Mouse (Mus musculus): ENCODE data around the gene Plekha7. TPM values are rescaled to one million over a fixed set of nuclear protein-coding genes. Genes with fewer than 3 reads are reported as not detected.

Plekha7 gene
- polyA plus RNA-seq, 1 experiment from 2014 or later = 0.23 TPM

DNA sequence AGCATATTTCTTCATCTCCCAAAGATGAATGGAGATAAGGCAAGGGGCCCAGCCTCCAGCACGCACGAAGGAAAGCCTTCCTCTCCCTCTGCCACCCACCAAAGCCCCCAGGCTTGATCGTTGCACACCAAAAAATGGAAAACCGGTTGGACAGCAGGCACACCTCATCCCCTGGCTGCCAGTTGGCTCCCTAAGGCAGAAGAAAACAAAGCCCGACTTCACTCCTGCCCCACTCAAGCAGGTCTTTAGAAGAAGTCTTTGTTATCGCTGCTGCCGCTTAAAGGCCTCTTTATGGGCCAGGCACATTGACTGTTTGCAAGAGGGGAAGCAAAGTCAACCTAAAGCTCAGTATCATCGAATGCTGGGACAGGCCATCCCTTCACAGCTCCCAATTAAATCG lies 29.9 kb downstream of the Plekha7 start:
- no peaks in the 10 kb centered on the region for H3K36me3 ChIP-seq (ENCODE audit: inconsistent target)
- 90% methylated on average over 9 of the region's 9 CpGs for WGBS (ENCODE audit: missing documents)
- no peak overlapping the region for H3K4me3 ChIP-seq (ENCODE audit: inconsistent target)
- no peak overlapping the region for H3K27ac ChIP-seq
- H3K79me2 ChIP-seq (ENCODE audit: inconsistent target) = no peaks in the 10 kb centered on the region

- no peaks in the 10 kb centered on the region for H3K36me3 ChIP-seq (ENCODE audit: inconsistent target)
- no peak overlapping the region for H3K27ac ChIP-seq
- H3K4me3 ChIP-seq (ENCODE audit: inconsistent target) = no peak overlapping the region
- no peaks in the 10 kb centered on the region for H3K79me2 ChIP-seq (ENCODE audit: inconsistent target)
These were observed 31.9 kb downstream of the Plekha7 start for GRCm38 (mm10) chr7:116276315-116276714.

DNA sequence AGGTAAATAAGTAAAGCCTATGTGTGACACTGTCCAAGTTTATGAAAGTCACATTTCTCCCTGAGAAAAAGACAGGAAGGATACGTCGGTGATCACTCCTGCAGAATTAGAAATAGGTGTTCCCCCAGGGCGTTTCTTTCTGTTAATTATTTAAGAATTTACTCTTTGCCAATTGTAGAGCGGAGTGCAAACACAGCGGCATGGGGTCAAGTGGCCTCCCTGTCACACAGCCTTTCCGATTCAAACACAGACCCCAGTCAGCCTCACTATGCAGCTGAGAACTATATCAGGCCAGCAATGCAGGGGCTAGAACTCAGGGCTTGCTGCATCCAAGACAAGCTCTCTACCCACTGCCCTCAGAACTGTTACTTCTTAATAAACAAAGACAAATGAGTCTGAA lies 35.1 kb downstream of the Plekha7 start:
- no peak overlapping the region for H3K4me3 ChIP-seq (ENCODE audit: inconsistent target)
- no peaks in the 10 kb centered on the region for H3K36me3 ChIP-seq (ENCODE audit: inconsistent target)
- no peaks in the 10 kb centered on the region for H3K79me2 ChIP-seq (ENCODE audit: inconsistent target)
- H3K27ac ChIP-seq = no peak overlapping the region
- WGBS (ENCODE audit: missing documents) = 88% methylated on average over 6 of the region's 6 CpGs

DNA sequence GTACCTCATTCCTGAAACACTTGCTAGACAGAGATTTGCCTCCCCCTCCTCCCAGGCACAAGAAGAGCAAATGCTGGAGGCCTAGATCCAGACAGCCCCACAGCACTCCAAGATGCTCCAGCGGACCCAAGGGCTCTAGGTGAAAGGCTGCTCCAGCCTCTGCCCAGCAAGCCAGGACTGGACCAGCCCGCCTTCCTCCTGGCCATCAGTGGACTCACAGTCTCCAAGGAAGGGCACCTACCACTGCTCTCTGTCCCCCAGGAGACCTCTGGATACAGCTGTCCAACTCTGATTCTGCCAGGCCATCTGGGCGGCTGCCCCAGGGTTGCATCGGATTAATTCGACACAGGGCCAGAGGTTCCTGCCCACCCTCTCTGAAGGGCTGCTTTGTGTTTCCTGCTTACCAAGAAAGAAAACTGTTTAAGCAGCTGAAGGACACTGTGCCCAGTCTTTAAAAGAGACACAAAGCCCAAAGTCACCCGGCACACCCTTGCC lies 38.6 kb downstream of the Plekha7 start:
- WGBS (ENCODE audit: missing documents) = 95% methylated on average over 6 of the region's 6 CpGs
- H3K4me3 ChIP-seq (ENCODE audit: inconsistent target) = no peak overlapping the region
- no peak overlapping the region for H3K27ac ChIP-seq
- no peaks in the 10 kb centered on the region for H3K36me3 ChIP-seq (ENCODE audit: inconsistent target)
- no peaks in the 10 kb centered on the region for H3K79me2 ChIP-seq (ENCODE audit: inconsistent target)

- H3K36me3 ChIP-seq (ENCODE audit: inconsistent target) = no peaks in the 10 kb centered on the region
- no peak overlapping the region for H3K27ac ChIP-seq
- H3K79me2 ChIP-seq (ENCODE audit: inconsistent target) = no peaks in the 10 kb centered on the region
- no peak overlapping the region for H3K4me3 ChIP-seq (ENCODE audit: inconsistent target)
- WGBS (ENCODE audit: missing documents) = 85% methylated on average over 13 of the region's 13 CpGs
These were observed 39.9 kb downstream of the Plekha7 start for GRCm38 (mm10) chr7:116268113-116268926.

DNA sequence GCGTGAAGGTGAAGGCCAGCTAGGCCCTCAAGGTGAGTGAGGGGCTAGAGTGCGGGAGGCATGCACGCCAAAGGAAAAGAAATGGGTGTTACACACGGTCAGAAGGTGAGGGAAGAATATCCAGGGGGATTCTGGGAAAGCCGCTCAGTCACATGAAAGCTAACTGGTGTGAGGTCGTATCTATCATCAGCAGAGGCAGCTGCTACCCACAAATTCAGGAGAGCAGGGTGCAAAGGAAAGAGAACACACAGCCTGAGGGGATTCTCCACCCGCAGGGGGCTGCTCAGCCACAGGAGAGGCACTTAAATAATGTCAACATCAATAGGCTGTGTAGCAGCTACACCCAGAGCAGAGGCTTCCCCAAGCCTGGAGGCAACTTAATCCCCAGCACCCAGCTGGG lies 44.9 kb downstream of the Plekha7 start:
- WGBS (ENCODE audit: missing documents) = 83% methylated on average over 7 of the region's 7 CpGs
- H3K79me2 ChIP-seq (ENCODE audit: inconsistent target) = no peaks in the 10 kb centered on the region
- no peak overlapping the region for H3K27ac ChIP-seq
- no peak overlapping the region for H3K4me3 ChIP-seq (ENCODE audit: inconsistent target)
- no peaks in the 10 kb centered on the region for H3K36me3 ChIP-seq (ENCODE audit: inconsistent target)

- H3K36me3 ChIP-seq (ENCODE audit: inconsistent target) = no peaks in the 10 kb centered on the region
- no peak overlapping the region for H3K27ac ChIP-seq
- no peak overlapping the region for H3K4me3 ChIP-seq (ENCODE audit: inconsistent target)
- H3K79me2 ChIP-seq (ENCODE audit: inconsistent target) = no peaks in the 10 kb centered on the region
- 78% methylated on average over 2 of the region's 2 CpGs for WGBS (ENCODE audit: missing documents)
These were observed 45.7 kb downstream of the Plekha7 start for GRCm38 (mm10) chr7:116262508-116262907.

DNA sequence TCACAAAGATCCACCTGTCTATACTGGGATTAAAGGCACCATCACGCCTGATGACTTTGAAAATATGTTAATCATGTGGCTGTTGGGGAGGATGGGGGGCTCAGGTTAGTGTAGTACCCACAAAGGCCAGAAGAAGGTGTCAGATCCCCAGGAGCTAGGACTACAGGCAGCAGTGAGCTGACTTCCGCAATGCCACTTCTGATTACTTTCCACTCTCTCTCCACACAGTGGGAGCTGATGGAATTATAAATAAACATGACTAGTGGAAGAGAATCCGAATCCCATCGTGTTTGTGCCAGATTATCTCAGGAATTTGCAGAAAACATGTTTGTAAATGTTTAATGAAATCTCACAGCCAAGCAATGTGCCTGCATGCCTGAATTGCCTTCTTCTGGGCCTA lies 46.1 kb downstream of the Plekha7 start:
- Histone ChIP-seq H3K27ac (no peak overlapping the region), H3K36me3 (ENCODE audit: inconsistent target) (no peaks in the 10 kb centered on the region), H3K4me3 (ENCODE audit: inconsistent target) (no peak overlapping the region), H3K79me2 (ENCODE audit: inconsistent target) (no peaks in the 10 kb centered on the region)
- 59% methylated on average over 4 of the region's 4 CpGs for WGBS (ENCODE audit: missing documents)

GRCm38 (mm10) chr7:116260826-116261615 lies 47.2 kb downstream of the Plekha7 start:
- Histone ChIP-seq H3K79me2 (ENCODE audit: inconsistent target) (no peaks in the 10 kb centered on the region), H3K27ac (no peak overlapping the region), H3K4me3 (ENCODE audit: inconsistent target) (no peak overlapping the region), H3K36me3 (ENCODE audit: inconsistent target) (no peaks in the 10 kb centered on the region)
- WGBS (ENCODE audit: missing documents) = 86% methylated on average over 3 of the region's 4 CpGs

GRCm38 (mm10) chr7:116258464-116259185 lies 49.6 kb downstream of the Plekha7 start:
- Histone ChIP-seq H3K4me3 (ENCODE audit: inconsistent target) (no peak overlapping the region), H3K36me3 (ENCODE audit: inconsistent target) (no peaks in the 10 kb centered on the region), H3K79me2 (ENCODE audit: inconsistent target) (no peaks in the 10 kb centered on the region), H3K27ac (no peak overlapping the region)
- 91% methylated on average over 17 of the region's 17 CpGs for WGBS (ENCODE audit: missing documents)

- Histone ChIP-seq H3K27ac (no peak overlapping the region), H3K36me3 (ENCODE audit: inconsistent target) (no peaks in the 10 kb centered on the region), H3K79me2 (ENCODE audit: inconsistent target) (no peaks in the 10 kb centered on the region), H3K4me3 (ENCODE audit: inconsistent target) (no peak overlapping the region)
- 93% methylated on average over 8 of the region's 10 CpGs for WGBS (ENCODE audit: missing documents)
These were observed 50.2 kb downstream of the Plekha7 start for GRCm38 (mm10) chr7:116257953-116258352.

DNA sequence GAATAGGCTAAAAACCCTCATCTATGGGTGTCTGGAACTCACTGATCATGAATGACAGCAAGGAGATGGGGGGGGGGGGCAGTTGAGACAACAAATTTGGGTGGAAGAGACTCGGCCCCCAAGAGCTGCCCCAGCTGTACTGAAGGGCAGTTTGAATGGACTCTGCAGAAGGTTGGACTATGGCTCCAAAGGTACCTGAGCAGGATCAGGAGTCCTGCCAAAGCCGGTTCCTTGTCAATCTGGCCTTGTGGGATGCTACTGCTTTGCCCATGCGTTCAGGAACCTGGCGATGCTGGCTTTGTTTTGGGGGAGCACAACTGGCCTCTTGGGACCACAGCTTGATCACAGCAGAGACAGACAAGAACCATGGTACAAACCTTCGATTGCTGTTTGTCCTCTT lies 52.5 kb downstream of the Plekha7 start:
- Histone ChIP-seq H3K4me3 (ENCODE audit: inconsistent target) (no peak overlapping the region), H3K36me3 (ENCODE audit: inconsistent target) (no peaks in the 10 kb centered on the region), H3K27ac (no peak overlapping the region), H3K79me2 (ENCODE audit: inconsistent target) (no peaks in the 10 kb centered on the region)
- WGBS (ENCODE audit: missing documents) = 81% methylated on average over 5 of the region's 5 CpGs

- H3K79me2 ChIP-seq (ENCODE audit: inconsistent target) = no peaks in the 10 kb centered on the region
- H3K36me3 ChIP-seq (ENCODE audit: inconsistent target) = no peaks in the 10 kb centered on the region
- H3K27ac ChIP-seq = no peak overlapping the region
- no peak overlapping the region for H3K4me3 ChIP-seq (ENCODE audit: inconsistent target)
- WGBS (ENCODE audit: missing documents) = 91% methylated on average over 5 of the region's 5 CpGs
These were observed 53.5 kb downstream of the Plekha7 start for GRCm38 (mm10) chr7:116254660-116255059.

DNA sequence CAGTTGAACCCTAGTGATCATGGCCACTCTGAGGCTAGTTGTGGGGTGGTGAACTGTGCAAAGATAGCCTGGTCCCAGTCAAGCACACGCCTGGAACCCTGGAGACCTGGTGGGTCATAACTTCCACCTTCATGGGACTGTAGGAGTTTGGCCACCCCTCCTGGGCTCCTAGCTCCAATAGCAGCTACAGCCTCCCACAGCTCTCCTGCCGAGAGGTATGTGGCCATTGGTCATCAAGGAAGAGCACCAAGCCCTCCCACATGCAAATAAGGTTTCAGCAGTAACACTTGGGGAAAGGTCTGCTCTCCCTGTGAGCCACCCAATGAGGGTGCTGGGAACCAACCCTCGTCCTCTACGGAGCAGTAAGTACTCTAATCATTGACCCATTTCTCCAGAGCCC lies 55.7 kb downstream of the Plekha7 start:
- H3K79me2 ChIP-seq (ENCODE audit: inconsistent target) = no peaks in the 10 kb centered on the region
- H3K36me3 ChIP-seq (ENCODE audit: inconsistent target) = no peaks in the 10 kb centered on the region
- WGBS (ENCODE audit: missing documents) = 87% methylated on average over 4 of the region's 4 CpGs
- no peak overlapping the region for H3K27ac ChIP-seq
- no peak overlapping the region for H3K4me3 ChIP-seq (ENCODE audit: inconsistent target)

GRCm38 (mm10) chr7:116251516-116251915 lies 56.7 kb downstream of the Plekha7 start:
- Histone ChIP-seq H3K36me3 (ENCODE audit: inconsistent target) (no peaks in the 10 kb centered on the region), H3K27ac (no peak overlapping the region), H3K4me3 (ENCODE audit: inconsistent target) (no peak overlapping the region), H3K79me2 (ENCODE audit: inconsistent target) (no peaks in the 10 kb centered on the region)
- WGBS (ENCODE audit: missing documents) = 89% methylated on average over 3 of the region's 3 CpGs
